Mouse (Mus musculus): ENCODE results near the gene Gm42878. TPM values are rescaled to one million over a fixed set of nuclear protein-coding genes. Genes with fewer than 3 reads are reported as not detected.

Gm42878 gene
- polyA plus RNA-seq, 1 experiment from 2014 or later = not detected

- Histone ChIP-seq H3K27me3 (no peaks in the 10 kb centered on the region), H3K4me1 (no peaks in the 10 kb centered on the region), H3K4me3 (no peak overlapping the region), H3K36me3 (no peaks in the 10 kb centered on the region), H3K9ac (no peak overlapping the region), H3K4me2 (no peak overlapping the region), H3K27ac (no peak overlapping the region), H3K9me3 (no peaks in the 10 kb centered on the region)
- ATAC-seq (ENCODE audit: insufficient number of reproducible peaks, low FRiP score, low TSS enrichment, low read depth) = no peak
- WGBS = 11% methylated on average over 3 of the region's 3 CpGs
These were observed 75.7 kb downstream of the Gm42878 start for GRCm38 (mm10) chr5:121469566-121469965.

Other genes with a start within 250 kb of the Gm42878 start
- 74.4 and 75.9 TPM in 2 replicates for gene Trafd1, start 159.8 kb downstream of the Gm42878 start, polyA plus RNA-seq (2015; fragmentation: Nextera tagmentation; extraction: Ambion mirVana)
- gene Naa25, start 147.5 kb downstream of the Gm42878 start, polyA plus RNA-seq (2015; fragmentation: Nextera tagmentation; extraction: Ambion mirVana) = 42.1 and 47.1 TPM in 2 replicates
- 1.4 and 4.6 TPM in 2 replicates for gene Tmem116, start 93.6 kb downstream of the Gm42878 start, polyA plus RNA-seq (2015; fragmentation: Nextera tagmentation; extraction: Ambion mirVana)
- gene Erp29, start 93.0 kb downstream of the Gm42878 start, polyA plus RNA-seq (2015; fragmentation: Nextera tagmentation; extraction: Ambion mirVana) = 198 and 203 TPM in 2 replicates
- gene Adam1b, start 42.0 kb downstream of the Gm42878 start, polyA plus RNA-seq (2015; fragmentation: Nextera tagmentation; extraction: Ambion mirVana) = 0.08 and 0.10 TPM in 2 replicates
- 1.5 TPM in 2 replicates for gene Adam1a, start within 50 bp of the Gm42878 start, polyA plus RNA-seq (2015; fragmentation: Nextera tagmentation; extraction: Ambion mirVana)
- 47.9 and 56.1 TPM in 2 replicates for gene Mapkapk5, start 423 bp upstream of the Gm42878 start, polyA plus RNA-seq (2015; fragmentation: Nextera tagmentation; extraction: Ambion mirVana)
- gene Aldh2, start 48.3 kb upstream of the Gm42878 start, polyA plus RNA-seq (2015; fragmentation: Nextera tagmentation; extraction: Ambion mirVana) = 249 and 251 TPM in 2 replicates
- gene Acad12, start 73.5 kb upstream of the Gm42878 start, polyA plus RNA-seq (2015; fragmentation: Nextera tagmentation; extraction: Ambion mirVana) = 1.8 and 3.1 TPM in 2 replicates
- 2.2 and 3.3 TPM in 2 replicates for gene Acad10, start 115.0 kb upstream of the Gm42878 start, polyA plus RNA-seq (2015; fragmentation: Nextera tagmentation; extraction: Ambion mirVana)
- gene Brap, start 115.1 kb upstream of the Gm42878 start, polyA plus RNA-seq (2015; fragmentation: Nextera tagmentation; extraction: Ambion mirVana) = 43.9 and 46.4 TPM in 2 replicates
- 48.5 and 49.4 TPM in 2 replicates for gene Atxn2, start 165.9 kb upstream of the Gm42878 start, polyA plus RNA-seq (2015; fragmentation: Nextera tagmentation; extraction: Ambion mirVana)